Mouse (Mus musculus) stomach, adult 2 months (tissue): ENCODE data around the gene Amd2. TPM values are rescaled to one million over a fixed set of nuclear protein-coding genes. Genes with fewer than 3 reads are reported as not detected.

ENCODE experiments used
- polyA plus RNA-seq: library from polyadenylated mRNA; depleted of rRNA; stranded (reverse); fragments of >200 nt; gene quantifications from 2 replicates; pipeline ENCODE4 v1.2.3, GENCODE M21; 2012; rRNA removed

Gene Amd2
- polyA plus RNA-seq, result 0.03 and 0.16 TPM in 2 replicates

GRCm38 (mm10) chr10:35711792-35712191 is at the start of gene Amd2:
TSS of gene Amd2 (minus strand) at chr10:35711892.

